Mouse (Mus musculus) lung, embryonic 14.5 days (tissue): Measurements from ENCODE around the gene Tbc1d32. TPM values are rescaled to one million over a fixed set of nuclear protein-coding genes. Genes with fewer than 3 reads are reported as not detected.

Experiments
- ATAC-seq: fragments of 200-750 bp; cut with Nextera tagmentation; 2 replicates; pipeline ENCODE4 v1.8.0; 2017; ENCODE audit warnings: mild to moderate bottlenecking, moderate TSS enrichment, moderate library complexity; ENCODE audit not compliant: insufficient read depth
- DNase-seq: peaks from one replicate; pipeline ENCODE4 v3.0.0-alpha.2; 2015
- H3K27ac ChIP-seq: fragments of 300-500 bp; sonication (generic); 2 replicates; pipeline ENCODE4 v1.5.1; 2014; ENCODE audit warnings: low read depth, mild to moderate bottlenecking, moderate library complexity
- H3K27me3 ChIP-seq: fragments of 300-500 bp; sonication (generic); 2 replicates; pipeline ENCODE4 v1.6.1; 2014; ENCODE audit warnings: low read length, control low read depth; ENCODE audit not compliant: insufficient read depth
- H3K36me3 ChIP-seq: fragments of 300-500 bp; sonication (generic); 2 replicates; pipeline ENCODE4 v1.6.1; 2014; ENCODE audit warnings: control low read depth; ENCODE audit not compliant: insufficient read depth
- H3K4me1 ChIP-seq: fragments of 300-500 bp; sonication (generic); 2 replicates; pipeline ENCODE4 v1.6.1; 2014; ENCODE audit warnings: antibody characterized with exemption, control low read depth; ENCODE audit not compliant: insufficient read depth
- H3K4me2 ChIP-seq: fragments of 300-500 bp; sonication (generic); 2 replicates; pipeline ENCODE4 v1.6.1; 2014; ENCODE audit warnings: mild to moderate bottlenecking
- H3K4me3 ChIP-seq: fragments of 300-500 bp; sonication (generic); 2 replicates; pipeline ENCODE4 v1.5.1; 2014; ENCODE audit warnings: low read depth, low read length
- H3K9ac ChIP-seq: fragments of 300-500 bp; sonication (generic); 2 replicates; pipeline ENCODE4 v1.6.1; 2014
- H3K9me3 ChIP-seq: fragments of 300-500 bp; sonication (generic); 2 replicates; pipeline ENCODE4 v1.6.1; 2016; ENCODE audit warnings: low read depth, low read length, control low read depth
- CTCF ChIP-seq: IDR thresholded peaks from 2 replicates; pipeline ENCODE4 v1.5.1; 2016; ENCODE audit warnings: antibody characterized with exemption, low read depth
- WGBS: fragments of 180-500 bp; shearing (Covaris S2); extraction: QIAGEN DNeasy Blood & Tissue Kit; methylation state at CpG from one replicate; pipeline ENCODE4 v1.1.7; 2014; 5-methylcytosine and 5-hydroxymethylcytosine counted together
- polyA plus RNA-seq: library from polyadenylated mRNA; unstranded; fragments of >200 nt; fragmentation: Nextera tagmentation; extraction: Ambion mirVana; gene quantifications from 2 replicates; pipeline ENCODE4 v1.2.1, GENCODE M21; 2014

Tbc1d32 gene
- polyA plus RNA-seq: 3.7 and 3.9 TPM in 2 replicates

DNA sequence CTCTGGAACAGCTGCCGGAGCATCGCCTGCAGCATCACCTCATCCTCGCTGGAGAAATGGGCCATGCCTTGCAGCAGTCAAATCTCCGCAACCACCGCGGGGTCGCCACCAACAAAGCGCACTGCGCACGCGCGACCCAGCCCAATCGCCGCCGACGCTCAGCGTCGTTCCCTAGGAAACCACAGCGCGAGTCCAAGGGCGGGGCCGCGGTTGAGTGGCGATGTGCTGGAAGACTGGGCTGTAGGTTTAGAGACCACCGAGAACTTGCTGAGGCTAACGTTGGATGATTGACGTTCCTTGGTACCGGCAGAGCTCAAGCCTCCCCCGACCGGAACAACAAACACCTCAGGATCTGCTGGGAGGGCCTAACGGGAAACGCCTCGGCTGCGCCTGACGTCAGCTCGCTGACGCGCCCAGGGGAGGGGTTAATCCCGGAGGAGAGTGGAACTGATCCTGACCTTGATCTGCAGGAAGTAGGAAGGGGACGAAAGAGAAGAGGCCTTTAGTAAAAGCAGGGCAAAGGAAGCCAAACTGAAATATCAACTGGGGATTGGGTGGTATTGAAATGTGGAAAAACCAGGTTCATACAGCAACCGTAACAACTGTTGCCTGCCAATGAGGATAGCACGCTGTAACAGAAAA, at the start of gene Tbc1d32:
Gene Tbc1d32 (minus strand): TSS at position 122 of the 642 bp plus-strand sequence.
- H3K4me3 ChIP-seq: peak within 1 kb of the TSS; percentile 54
- no peak for TF ChIP-seq CTCF
- H3K4me1 ChIP-seq: peaks cover 2% of the 10 kb centered on the region; the same call in 1 of the 2 replicates
- H3K9me3 ChIP-seq: no peaks in the 10 kb centered on the region
- no peaks in the 10 kb centered on the region for H3K27me3 ChIP-seq
- ATAC-seq: peak; percentile 99
- H3K4me2 ChIP-seq: peak within 1 kb of the TSS; percentile 66
- peak within 1 kb of the TSS; percentile 86 for H3K27ac ChIP-seq
- peak; percentile 97 for DNase-seq
- peak within 1 kb of the TSS; percentile 59 for H3K9ac ChIP-seq
- WGBS: 3% methylated on average over 42 of the region's 42 CpGs
- no peaks in the 10 kb centered on the region for H3K36me3 ChIP-seq

DNA sequence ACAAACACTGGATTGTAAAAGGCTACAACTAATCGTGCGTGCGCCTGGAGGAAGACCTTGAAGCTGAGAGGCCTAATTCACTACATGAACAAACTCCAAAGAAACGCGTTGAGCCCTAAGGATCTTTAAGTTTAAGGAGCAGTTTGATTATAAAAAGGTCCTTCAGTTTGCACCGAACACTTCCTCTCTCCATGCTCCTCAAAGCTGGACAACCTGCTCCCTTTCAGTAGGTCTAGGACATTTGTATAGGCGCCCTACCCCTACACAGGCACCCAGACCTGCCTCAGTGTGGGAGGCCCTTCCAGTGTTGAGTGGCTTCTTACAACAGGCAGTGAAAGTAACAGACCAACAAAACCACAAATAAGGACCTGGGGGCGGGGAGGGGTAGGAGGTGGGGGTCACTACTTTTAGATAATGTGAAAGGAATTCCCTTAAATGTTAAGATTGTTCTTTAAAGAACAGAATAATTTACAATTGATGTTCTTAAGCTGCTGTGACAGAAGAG, 666 bp downstream of the Tbc1d32 start:
- H3K27ac ChIP-seq: no peak overlapping the region

DNA sequence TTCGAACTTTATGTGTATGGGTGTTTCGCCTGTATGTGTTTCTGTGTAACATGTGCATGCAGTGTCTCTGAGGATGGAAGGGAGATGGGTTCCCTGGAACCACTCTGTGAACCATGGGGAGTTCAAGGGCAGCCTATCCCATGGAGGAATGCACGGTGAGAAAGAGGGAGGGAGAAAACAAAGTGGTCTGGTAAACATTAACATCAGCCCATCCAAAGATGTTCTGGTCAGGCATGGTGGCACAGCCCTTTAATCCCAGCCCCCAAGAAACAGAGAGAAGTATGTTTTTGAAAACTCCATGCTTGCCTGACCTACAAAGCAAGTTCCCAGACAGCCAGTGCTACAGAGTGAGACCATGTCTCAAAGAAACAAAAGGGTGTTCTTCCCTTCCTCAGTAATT, 12.7 kb downstream of the Tbc1d32 start:
- ATAC-seq: no peak
- 72% methylated on average over 3 of the region's 3 CpGs for WGBS
- Histone ChIP-seq H3K27me3 (no peaks in the 10 kb centered on the region), H3K9me3 (no peaks in the 10 kb centered on the region), H3K36me3 (no peaks in the 10 kb centered on the region), H3K27ac (no peak overlapping the region), H3K4me2 (no peak overlapping the region), H3K4me1 (no peaks in the 10 kb centered on the region), H3K9ac (no peak overlapping the region), H3K4me3 (no peak overlapping the region)
- DNase-seq: no peak
- no peak for TF ChIP-seq CTCF

More for the DNA sequence above, 666 bp downstream of the Tbc1d32 start:
- Histone ChIP-seq H3K9me3 (no peaks in the 10 kb centered on the region), H3K9ac (peak overlapping the region; percentile 59), H3K4me3 (peak overlapping the region; percentile 54), H3K4me1 (peaks cover 2% of the 10 kb centered on the region; the same call in 1 of the 2 replicates), H3K4me2 (peak overlapping the region; percentile 66), H3K36me3 (no peaks in the 10 kb centered on the region), H3K27me3 (no peaks in the 10 kb centered on the region)
- ATAC-seq (no peak), DNase-seq (no peak)
- TF ChIP-seq CTCF: no peak
- WGBS: 77% methylated on average over 8 of the region's 8 CpGs

DNA sequence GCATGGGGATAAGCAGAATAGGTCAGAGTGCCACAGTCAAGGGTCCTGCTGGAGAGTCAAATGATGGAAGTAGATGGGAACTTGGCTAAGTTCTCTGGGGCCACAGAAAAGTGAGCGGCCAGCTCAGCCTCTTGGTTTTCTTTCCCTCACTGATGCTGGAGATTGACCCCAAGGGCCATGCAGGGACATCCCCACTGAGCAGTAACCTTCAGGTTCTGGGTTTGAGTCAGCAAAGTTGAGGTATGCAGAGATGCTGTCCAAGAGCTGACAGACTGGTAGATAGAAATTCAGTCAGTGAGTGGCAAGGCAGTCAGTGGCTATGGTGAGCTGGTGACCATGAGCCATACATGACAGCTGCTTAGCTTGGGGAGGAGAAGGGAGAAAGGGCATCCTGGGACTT, 18.1 kb downstream of the Tbc1d32 start:
- ATAC-seq (no peak), DNase-seq (no peak)
- WGBS: 88% methylated on average over 1 of the region's 1 CpGs
- Histone ChIP-seq H3K36me3 (no peaks in the 10 kb centered on the region), H3K27me3 (no peaks in the 10 kb centered on the region), H3K4me3 (no peak overlapping the region), H3K4me2 (no peak overlapping the region), H3K4me1 (no peaks in the 10 kb centered on the region), H3K9ac (no peak overlapping the region), H3K27ac (no peak overlapping the region), H3K9me3 (no peaks in the 10 kb centered on the region)
- TF ChIP-seq CTCF: no peak

DNA sequence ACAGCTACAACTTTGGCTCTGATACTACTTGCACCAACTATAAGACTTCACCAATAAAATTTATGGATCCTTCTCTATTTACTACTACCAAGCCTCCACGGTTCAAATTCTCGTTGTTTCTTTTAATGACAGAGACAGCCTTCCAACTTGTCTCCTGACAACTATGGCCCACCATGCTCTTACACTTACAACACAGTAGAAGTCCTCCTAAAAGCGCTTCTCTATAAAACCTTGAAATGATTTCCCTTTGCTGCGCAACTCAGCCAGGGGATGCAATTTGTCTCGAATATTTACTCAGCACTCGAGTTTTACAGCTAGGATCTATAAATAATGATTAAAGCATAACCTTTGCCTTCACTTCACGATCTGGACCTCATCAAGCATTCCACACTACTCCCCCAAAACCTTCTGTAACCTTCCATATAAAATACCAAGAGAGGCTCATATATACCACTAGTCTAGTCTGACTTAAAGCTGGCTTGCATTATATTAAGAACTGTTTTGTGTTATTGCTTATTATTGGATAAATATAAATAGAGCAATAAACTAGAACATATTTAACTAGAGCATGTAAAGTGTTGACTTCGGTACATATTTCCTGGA, 21.6 kb downstream of the Tbc1d32 start:
- H3K9ac ChIP-seq: no peak overlapping the region
- no peaks in the 10 kb centered on the region for H3K27me3 ChIP-seq
- H3K27ac ChIP-seq: no peak overlapping the region
- H3K9me3 ChIP-seq: no peaks in the 10 kb centered on the region
- WGBS: 66% methylated on average over 8 of the region's 8 CpGs
- no peaks in the 10 kb centered on the region for H3K4me1 ChIP-seq
- H3K36me3 ChIP-seq: no peaks in the 10 kb centered on the region
- H3K4me2 ChIP-seq: no peak overlapping the region
- no peak for TF ChIP-seq CTCF
- no peak overlapping the region for H3K4me3 ChIP-seq
- no peak for DNase-seq
- ATAC-seq: no peak

DNA sequence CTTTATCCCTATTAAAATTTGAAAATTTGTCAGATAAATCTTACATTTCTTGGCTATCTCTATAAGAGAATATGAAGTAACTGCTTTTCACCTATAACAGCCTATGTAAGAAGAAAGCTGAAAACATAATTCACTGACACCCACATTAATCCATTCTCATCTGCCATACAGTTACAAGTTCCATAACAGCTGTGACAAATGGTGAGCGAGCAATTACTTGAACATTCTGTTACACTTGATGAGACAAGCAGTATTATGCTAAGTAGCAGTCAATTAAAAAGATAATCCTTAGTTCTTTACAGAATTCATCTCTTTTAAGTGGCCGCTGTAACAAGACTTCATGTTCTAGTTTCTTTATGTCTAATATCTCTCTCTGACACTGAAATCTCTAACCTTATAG, 24.1 kb downstream of the Tbc1d32 start:
- H3K27me3 ChIP-seq: no peaks in the 10 kb centered on the region
- TF ChIP-seq CTCF: no peak
- 77% methylated on average over 2 of the region's 2 CpGs for WGBS
- no peak overlapping the region for H3K27ac ChIP-seq
- H3K4me1 ChIP-seq: no peaks in the 10 kb centered on the region
- no peaks in the 10 kb centered on the region for H3K36me3 ChIP-seq
- no peaks in the 10 kb centered on the region for H3K9me3 ChIP-seq
- DNase-seq: no peak
- ATAC-seq: no peak
- H3K4me2 ChIP-seq: no peak overlapping the region
- H3K9ac ChIP-seq: no peak overlapping the region
- no peak overlapping the region for H3K4me3 ChIP-seq

DNA sequence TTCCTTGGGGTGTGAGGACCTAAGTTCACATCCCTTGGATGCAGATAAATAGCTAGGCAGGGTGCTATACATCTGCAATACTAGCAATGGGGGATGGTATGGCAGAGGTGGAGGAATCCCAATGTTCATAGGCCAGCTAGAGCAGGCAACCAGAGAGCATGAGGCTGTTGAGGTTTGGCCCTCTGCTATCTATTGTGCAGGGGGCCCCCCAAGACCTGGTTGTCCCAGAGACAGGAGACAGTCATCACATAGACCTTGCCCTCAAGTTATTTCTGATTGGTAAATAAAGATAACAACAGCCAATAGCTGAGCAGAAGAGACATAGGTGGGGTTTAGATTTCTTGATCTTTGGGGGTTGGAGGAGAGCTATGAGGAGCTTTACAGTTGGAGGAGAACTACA, 28.6 kb downstream of the Tbc1d32 start:
- no peak for TF ChIP-seq CTCF

More for the DNA sequence above, 28.6 kb downstream of the Tbc1d32 start:
- no peak overlapping the region for H3K9ac ChIP-seq
- no peaks in the 10 kb centered on the region for H3K4me1 ChIP-seq
- ATAC-seq (no peak), DNase-seq (no peak)
- no peaks in the 10 kb centered on the region for H3K27me3 ChIP-seq
- no peak overlapping the region for H3K27ac ChIP-seq
- H3K9me3 ChIP-seq: no peaks in the 10 kb centered on the region
- H3K36me3 ChIP-seq: no peaks in the 10 kb centered on the region
- no peak overlapping the region for H3K4me2 ChIP-seq
- H3K4me3 ChIP-seq: no peak overlapping the region
